Mouse (Mus musculus) hindbrain, embryonic 13.5 days (tissue): ENCODE measurements at regions not wholly inside any gene's neighbourhood (a gene's known extent, or its start where the extent isn't known, plus 50 kb on each side); places are given as distances from the start of the nearest gene placed in this dataset.

Experiments
- ATAC-seq: fragments of 200-750 bp; cut with Nextera tagmentation; 2 replicates; pipeline ENCODE4 v1.8.0; 2017; ENCODE audit warnings: moderate TSS enrichment; ENCODE audit not compliant: low FRiP score
- H3K27ac ChIP-seq: fragments of 300-500 bp; sonication (generic); 2 replicates; pipeline ENCODE4 v1.5.1; 2015; ENCODE audit warnings: inconsistent platforms, mild to moderate bottlenecking, moderate library complexity
- H3K27me3 ChIP-seq: fragments of 300-500 bp; sonication (generic); 2 replicates; pipeline ENCODE4 v1.6.1; 2015; ENCODE audit warnings: mild to moderate bottlenecking, inconsistent platforms
- H3K36me3 ChIP-seq: fragments of 300-500 bp; sonication (generic); 2 replicates; pipeline ENCODE4 v1.6.1; 2015; ENCODE audit warnings: mild to moderate bottlenecking, inconsistent platforms
- H3K4me1 ChIP-seq: fragments of 300-500 bp; sonication (generic); replicated peaks from 2 replicates; pipeline ENCODE4 v1.6.1; 2015; ENCODE audit warnings: inconsistent platforms
- H3K4me2 ChIP-seq: fragments of 300-500 bp; sonication (generic); 2 replicates; pipeline ENCODE4 v1.6.1; 2015; ENCODE audit warnings: inconsistent platforms, mild to moderate bottlenecking, moderate library complexity
- H3K4me3 ChIP-seq: fragments of 300-500 bp; sonication (generic); 2 replicates; pipeline ENCODE4 v1.5.1; 2015; ENCODE audit warnings: mild to moderate bottlenecking, inconsistent platforms
- H3K9ac ChIP-seq: fragments of 300-500 bp; sonication (generic); 2 replicates; pipeline ENCODE4 v1.6.1; 2015; ENCODE audit warnings: mild to moderate bottlenecking, inconsistent platforms
- H3K9me3 ChIP-seq: fragments of 300-500 bp; sonication (generic); 2 replicates; pipeline ENCODE4 v1.6.1; 2016; ENCODE audit warnings: inconsistent platforms
- WGBS: fragments of 180-500 bp; shearing (Covaris S2); methylation state at CpG from one replicate; pipeline ENCODE4 v1.1.7; 2015; 5-methylcytosine and 5-hydroxymethylcytosine counted together

DNA sequence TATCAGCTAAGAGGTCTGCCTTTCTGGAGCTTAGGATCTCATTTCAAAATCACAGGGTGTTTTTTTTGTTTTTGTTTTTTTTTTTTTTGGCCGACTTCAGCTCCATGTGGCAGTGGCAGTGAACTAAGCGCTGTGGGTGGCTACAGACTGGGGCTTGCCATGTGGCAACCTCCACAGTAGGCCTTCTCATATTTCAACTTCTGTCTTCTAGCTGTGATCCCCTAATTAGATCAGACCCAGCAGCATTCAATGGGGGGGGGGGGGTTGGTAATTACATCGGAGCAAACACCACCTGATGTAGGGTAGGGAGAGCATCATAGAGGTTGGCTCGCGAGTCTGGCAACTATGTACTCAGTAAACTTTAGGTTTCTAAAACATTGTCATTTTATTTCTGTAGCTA, 392.1 kb upstream of the Dcn start:
- Histone ChIP-seq H3K4me3 (no peak overlapping the region), H3K27me3 (no peaks in the 10 kb centered on the region), H3K9ac (no peak overlapping the region), H3K9me3 (no peaks in the 10 kb centered on the region), H3K27ac (no peak overlapping the region), H3K4me2 (no peak overlapping the region), H3K36me3 (no peaks in the 10 kb centered on the region), H3K4me1 (no peaks in the 10 kb centered on the region)
- ATAC-seq, result no peak
- 54% methylated on average over 5 of the region's 5 CpGs for WGBS

DNA sequence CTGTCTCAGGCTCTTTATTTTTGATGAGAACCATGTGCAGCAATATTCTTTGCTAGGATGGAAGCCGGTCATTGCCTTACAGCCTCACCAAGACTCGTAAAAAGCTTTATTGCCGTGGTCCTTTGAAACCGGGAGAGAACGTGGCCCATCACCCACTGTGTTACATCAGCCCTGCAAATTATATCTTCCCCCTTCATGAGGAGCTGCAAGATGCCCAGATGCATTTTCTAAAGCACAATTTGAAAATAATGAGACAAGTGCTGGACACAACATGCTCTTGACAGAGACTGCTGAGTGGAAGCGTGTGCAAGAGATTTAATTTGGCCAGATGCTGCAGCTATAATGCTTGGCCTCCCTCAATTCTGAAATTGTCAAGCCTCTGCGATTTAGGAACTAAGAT, 389.2 kb upstream of the Dcn start:
- Histone ChIP-seq H3K27me3 (no peaks in the 10 kb centered on the region), H3K4me2 (no peak overlapping the region), H3K27ac (no peak overlapping the region), H3K9ac (no peak overlapping the region), H3K4me3 (no peak overlapping the region), H3K4me1 (no peaks in the 10 kb centered on the region), H3K36me3 (no peaks in the 10 kb centered on the region), H3K9me3 (no peaks in the 10 kb centered on the region)
- ATAC-seq, result no peak
- 56% methylated on average over 7 of the region's 7 CpGs for WGBS

DNA sequence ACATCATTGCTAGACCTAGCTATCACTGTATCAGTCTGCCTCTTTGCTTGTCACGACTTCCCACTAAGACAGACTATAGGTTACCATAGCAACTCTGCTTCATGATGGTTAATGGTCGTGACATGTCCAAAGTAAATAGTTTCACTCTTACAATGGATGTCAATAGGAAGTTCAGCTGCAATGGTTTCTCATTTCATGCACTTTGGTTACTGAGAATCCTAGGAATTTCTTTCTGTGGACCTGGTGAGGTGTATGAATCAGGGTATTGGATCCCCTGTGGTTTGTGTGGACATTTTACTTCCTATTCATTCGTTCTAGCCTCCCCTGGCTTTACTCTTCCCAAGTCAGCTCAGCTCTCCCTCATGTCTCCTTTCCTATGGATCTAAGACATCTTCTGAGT, 385.5 kb upstream of the Dcn start:
- H3K27ac ChIP-seq, result no peak overlapping the region
- no peaks in the 10 kb centered on the region for H3K36me3 ChIP-seq
- no peak overlapping the region for H3K4me3 ChIP-seq
- 14% methylated on average over 3 of the region's 3 CpGs for WGBS
- H3K9ac ChIP-seq, result no peak overlapping the region
- no peaks in the 10 kb centered on the region for H3K4me1 ChIP-seq
- ATAC-seq, result no peak
- no peaks in the 10 kb centered on the region for H3K9me3 ChIP-seq
- H3K4me2 ChIP-seq, result no peak overlapping the region
- no peaks in the 10 kb centered on the region for H3K27me3 ChIP-seq

DNA sequence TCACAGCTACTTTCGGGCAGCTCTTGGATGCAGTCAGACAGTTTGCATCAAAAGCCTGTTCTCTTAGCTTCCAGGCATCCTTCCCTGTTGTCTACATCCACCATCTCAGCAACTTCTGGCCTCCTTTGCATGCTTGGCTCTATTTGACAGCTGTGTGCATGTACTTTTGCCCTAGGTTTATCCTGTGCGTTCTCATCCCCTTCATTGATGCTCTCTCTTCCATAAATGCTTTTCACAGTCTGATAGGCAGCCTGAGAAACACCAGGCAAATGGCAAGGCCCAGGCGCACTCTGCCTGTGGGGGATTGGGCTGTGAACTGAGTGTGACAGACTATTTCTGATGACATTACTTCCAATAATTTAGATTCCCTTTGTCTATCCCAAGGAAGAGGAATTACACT, 364.9 kb upstream of the Dcn start:
- Histone ChIP-seq H3K27me3 (no peaks in the 10 kb centered on the region), H3K4me1 (0 out of 2 replicates have a peak, but pooled peaks cover 4% of the 10 kb centered on the region), H3K9ac (no peak overlapping the region), H3K4me3 (no peak overlapping the region), H3K9me3 (0 out of 2 replicates have a peak, but pooled peaks cover 13% of the 10 kb centered on the region), H3K4me2 (no peak overlapping the region), H3K36me3 (no peaks in the 10 kb centered on the region), H3K27ac (peak overlapping the region; percentile 44; the same call in 1 of the 2 replicates)
- ATAC-seq, result no peak
- WGBS, result 75% methylated on average over 3 of the region's 3 CpGs

DNA sequence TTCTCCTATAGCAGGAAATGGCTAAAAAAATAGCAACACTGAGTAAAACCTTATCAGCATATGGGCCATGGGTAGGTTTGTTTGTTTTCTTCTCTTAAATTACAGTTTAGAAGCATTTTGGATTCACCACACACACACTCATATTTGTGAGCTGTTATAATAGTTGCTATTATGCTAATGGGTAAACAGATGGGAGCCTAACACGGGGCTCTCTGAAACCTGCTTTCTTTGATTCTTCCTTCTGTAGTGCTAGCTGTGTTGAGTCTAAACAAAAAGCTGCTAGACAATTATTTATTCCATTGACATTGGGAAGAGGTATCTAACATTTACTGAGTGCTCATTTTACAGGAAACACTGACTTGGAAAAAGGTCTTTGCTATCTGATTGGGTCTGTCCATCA, 356.7 kb upstream of the Dcn start:
- H3K27ac ChIP-seq, result no peak overlapping the region
- H3K27me3 ChIP-seq, result no peaks in the 10 kb centered on the region
- H3K4me3 ChIP-seq, result no peak overlapping the region
- no peak for ATAC-seq
- no peaks in the 10 kb centered on the region for H3K9me3 ChIP-seq
- H3K36me3 ChIP-seq, result no peaks in the 10 kb centered on the region
- no peak overlapping the region for H3K4me2 ChIP-seq
- 0 out of 2 replicates have a peak, but pooled peaks cover 2% of the 10 kb centered on the region for H3K4me1 ChIP-seq
- H3K9ac ChIP-seq, result no peak overlapping the region
- WGBS, result 54% methylated on average over 1 of the region's 1 CpGs

DNA sequence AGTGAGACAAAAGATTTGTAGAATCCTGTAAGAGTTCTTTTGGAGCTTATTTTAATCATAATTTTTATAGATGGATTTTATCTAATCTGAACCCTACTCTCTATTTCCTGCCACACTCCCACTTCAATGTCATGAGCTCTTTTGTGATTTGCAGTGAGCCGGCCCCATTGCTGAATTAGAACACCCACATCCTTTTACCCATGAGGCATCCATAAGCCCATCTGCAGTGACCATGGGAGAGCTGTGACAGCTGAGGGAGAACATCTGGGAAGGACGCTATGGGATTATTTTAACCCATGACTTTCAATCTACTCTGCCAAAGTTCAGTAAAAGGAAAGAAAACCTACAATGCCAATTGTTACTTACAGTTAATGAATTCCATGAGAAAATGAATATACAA, 337.8 kb upstream of the Dcn start:
- no peak overlapping the region for H3K9ac ChIP-seq
- H3K4me2 ChIP-seq, result no peak overlapping the region
- H3K4me3 ChIP-seq, result no peak overlapping the region
- no peaks in the 10 kb centered on the region for H3K9me3 ChIP-seq
- H3K4me1 ChIP-seq, result peaks cover 5% of the 10 kb centered on the region; the same call in 1 of the 2 replicates
- H3K27ac ChIP-seq, result no peak overlapping the region
- ATAC-seq, result no peak
- H3K36me3 ChIP-seq, result no peaks in the 10 kb centered on the region
- 71% methylated on average over 2 of the region's 2 CpGs for WGBS
- no peaks in the 10 kb centered on the region for H3K27me3 ChIP-seq

DNA sequence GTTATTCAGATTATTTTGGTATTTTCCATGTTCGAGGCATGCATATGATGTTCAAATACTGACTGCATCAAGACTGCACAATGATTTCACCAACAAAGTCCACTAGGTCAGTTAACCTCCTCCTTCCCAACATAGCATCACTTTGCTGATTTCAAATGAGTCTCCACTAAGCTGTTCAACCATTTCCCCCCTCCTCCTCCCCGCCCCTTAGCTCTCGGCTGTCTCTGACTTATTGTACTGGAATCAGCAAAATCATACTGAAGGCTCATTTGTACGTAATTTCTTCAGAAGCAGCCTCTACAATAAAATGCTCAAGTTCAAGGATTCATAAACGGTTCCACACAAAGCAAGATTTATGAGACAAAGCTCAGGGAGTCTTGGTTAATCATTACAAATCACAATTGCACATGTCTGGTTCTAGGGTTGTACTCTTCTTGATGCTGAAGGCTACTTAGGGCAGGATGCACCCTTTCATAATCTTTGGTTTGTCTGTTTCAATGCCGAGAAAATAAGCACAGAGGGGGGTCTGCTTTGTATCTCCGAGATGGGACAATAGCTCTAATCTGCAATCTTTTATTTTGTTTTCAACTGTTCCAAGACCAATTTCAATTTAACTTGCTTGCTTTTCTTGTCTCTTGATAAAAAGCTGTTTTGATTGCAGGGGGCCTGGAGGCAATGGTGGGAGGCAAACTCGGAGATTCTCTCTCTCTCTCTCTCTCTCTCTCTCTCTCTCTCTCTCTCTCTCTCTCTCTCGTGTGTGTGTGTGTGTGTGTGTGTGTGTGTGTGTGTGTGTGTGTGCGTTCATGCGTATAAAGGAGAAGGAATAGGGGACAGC, 320.6 kb upstream of the Dcn start:
- H3K4me1 ChIP-seq, result peaks cover 19% of the 10 kb centered on the region
- H3K4me3 ChIP-seq, result no peak overlapping the region
- H3K27ac ChIP-seq, result peak overlapping the region; percentile 68; the same call in 1 of the 2 replicates
- peak; percentile 2; the same call in 1 of the 2 replicates for ATAC-seq
- 46% methylated on average over 10 of the region's 11 CpGs for WGBS
- no peaks in the 10 kb centered on the region for H3K9me3 ChIP-seq
- no peak overlapping the region for H3K4me2 ChIP-seq
- no peak overlapping the region for H3K9ac ChIP-seq
- H3K36me3 ChIP-seq, result no peaks in the 10 kb centered on the region
- H3K27me3 ChIP-seq, result no peaks in the 10 kb centered on the region

DNA sequence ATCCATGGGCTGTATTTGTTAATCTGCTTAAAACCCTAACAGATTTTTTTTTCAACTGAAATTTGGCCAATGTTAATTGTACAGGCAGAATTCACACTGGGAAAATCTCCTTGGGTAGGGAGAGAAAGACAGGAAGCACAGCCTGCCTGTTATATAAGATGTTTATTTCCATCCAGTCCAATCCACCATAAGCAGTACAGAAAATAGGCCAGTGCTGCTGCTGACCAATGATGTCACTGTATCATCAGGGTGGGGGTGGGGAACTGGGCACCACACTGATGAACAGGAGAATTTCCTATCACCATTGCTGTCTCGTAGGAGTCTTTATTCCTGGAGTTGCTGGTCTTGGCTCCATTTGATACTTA, 320.0 kb upstream of the Dcn start:
- Histone ChIP-seq H3K36me3 (no peaks in the 10 kb centered on the region), H3K4me3 (no peak overlapping the region), H3K9ac (no peak overlapping the region), H3K4me1 (peaks cover 19% of the 10 kb centered on the region), H3K27ac (peak overlapping the region; percentile 68), H3K9me3 (no peaks in the 10 kb centered on the region), H3K27me3 (no peaks in the 10 kb centered on the region), H3K4me2 (no peak overlapping the region)
- ATAC-seq, result 0 out of 2 replicates have a peak, but pooled peaks have one; percentile 59
- 45% methylated on average over 1 of the region's 1 CpGs for WGBS

DNA sequence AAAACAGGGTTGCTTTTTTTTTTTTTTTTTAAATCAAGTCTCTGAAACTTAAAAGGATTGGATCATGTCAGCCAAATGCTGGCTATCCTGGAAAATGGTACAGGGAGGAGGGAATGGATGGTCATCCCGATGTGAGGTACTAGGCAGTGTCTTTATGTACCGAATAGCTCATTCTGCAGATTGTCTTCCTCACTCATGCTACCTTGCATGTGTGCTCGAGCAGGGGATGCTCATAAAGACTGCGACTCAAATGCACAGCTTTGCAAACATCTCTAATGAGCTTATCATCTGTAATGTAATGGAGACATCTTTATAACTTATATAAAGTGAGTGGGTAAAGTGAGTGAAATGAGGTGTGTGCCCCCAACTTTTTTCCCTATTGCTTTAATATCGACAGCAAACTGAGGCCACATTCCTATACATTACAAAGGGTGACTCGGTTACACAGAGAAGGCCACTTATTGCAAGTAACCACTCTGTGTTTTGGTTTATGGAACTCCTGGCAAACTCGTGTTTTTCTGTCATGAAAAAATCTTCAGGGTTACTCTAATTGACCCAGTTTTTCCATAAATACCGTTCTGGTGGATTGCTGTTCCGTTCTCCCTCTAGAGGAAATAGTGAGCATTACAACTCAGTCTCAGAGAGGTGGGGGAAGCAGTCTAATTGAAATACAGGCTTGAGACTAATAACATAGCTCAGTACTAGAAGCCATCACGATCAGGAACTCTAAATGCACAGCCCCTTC, 319.4 kb upstream of the Dcn start:
- Histone ChIP-seq H3K36me3 (no peaks in the 10 kb centered on the region), H3K27me3 (no peaks in the 10 kb centered on the region), H3K4me3 (no peak overlapping the region), H3K9me3 (no peaks in the 10 kb centered on the region), H3K4me1 (peaks cover 19% of the 10 kb centered on the region), H3K9ac (no peak overlapping the region), H3K4me2 (no peak overlapping the region), H3K27ac (peak overlapping the region; percentile 58)
- WGBS, result 54% methylated on average over 10 of the region's 10 CpGs
- peak; percentile 47 for ATAC-seq

DNA sequence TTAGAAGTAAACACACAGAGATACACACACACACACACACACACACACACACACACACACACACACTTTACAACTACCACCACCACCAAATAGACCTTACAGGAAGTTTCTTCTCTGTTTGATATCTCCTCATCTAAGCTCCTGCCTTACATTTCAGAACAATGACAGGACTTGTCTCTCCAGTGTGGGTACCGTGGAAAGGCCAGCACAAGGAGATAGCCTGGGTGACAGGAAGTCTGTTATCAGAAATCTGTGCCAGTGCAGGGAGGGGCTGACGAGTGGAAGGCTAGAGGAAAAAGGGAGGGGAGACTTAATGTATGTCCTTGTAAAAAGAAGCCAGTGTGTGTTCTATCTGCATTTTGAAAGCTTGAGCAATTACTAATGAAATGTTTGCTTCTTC, 318.5 kb upstream of the Dcn start:
- Histone ChIP-seq H3K4me1 (peaks cover 19% of the 10 kb centered on the region), H3K36me3 (no peaks in the 10 kb centered on the region), H3K4me2 (no peak overlapping the region), H3K27ac (0 out of 2 replicates have a peak overlapping the region, but pooled peaks have one; percentile 8), H3K27me3 (no peaks in the 10 kb centered on the region), H3K9ac (no peak overlapping the region), H3K4me3 (no peak overlapping the region), H3K9me3 (no peaks in the 10 kb centered on the region)
- WGBS, result 41% methylated on average over 2 of the region's 2 CpGs
- ATAC-seq, result no peak

DNA sequence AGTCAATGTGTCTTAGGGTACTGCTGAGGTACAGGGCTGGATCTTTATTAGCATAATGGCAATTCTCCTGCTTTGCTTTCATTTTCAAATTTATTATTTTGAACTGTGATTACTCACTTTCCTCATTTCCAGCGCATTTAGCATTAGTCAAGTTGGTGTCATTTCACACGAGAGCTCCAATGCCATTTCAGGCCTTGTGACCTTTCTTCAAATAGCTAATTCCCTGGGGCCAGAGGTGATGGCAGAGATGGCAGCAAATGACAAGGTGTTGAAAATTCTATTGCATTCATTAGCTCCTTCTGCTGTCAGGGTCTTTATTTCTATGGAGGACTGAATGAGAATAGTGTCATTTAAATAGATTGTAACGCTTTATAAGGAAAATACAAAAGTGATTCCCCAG, 300.9 kb upstream of the Dcn start:
- Histone ChIP-seq H3K27ac (no peak overlapping the region), H3K27me3 (no peaks in the 10 kb centered on the region), H3K36me3 (no peaks in the 10 kb centered on the region), H3K4me1 (no peaks in the 10 kb centered on the region), H3K9me3 (no peaks in the 10 kb centered on the region), H3K4me3 (no peak overlapping the region), H3K9ac (no peak overlapping the region), H3K4me2 (no peak overlapping the region)
- 41% methylated on average over 3 of the region's 3 CpGs for WGBS
- no peak for ATAC-seq

DNA sequence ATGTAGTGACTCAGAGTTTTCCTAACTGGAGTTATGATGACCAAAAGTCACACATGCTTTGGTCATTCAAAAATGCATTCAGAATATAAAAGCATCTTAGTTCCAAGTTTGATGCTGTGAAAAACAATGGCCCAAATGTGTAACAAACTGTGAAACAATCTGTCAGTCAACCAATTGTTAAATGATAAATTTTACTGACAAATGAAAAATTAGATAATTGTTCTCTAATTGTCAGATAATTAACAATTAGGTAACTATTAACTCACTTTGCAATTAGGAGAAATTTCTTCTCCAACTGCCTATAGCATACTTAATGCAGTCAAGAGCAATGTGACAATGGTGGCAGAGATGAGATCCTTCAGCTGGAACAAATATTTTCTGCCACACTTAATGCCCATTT, 289.7 kb upstream of the Dcn start:
- no peak overlapping the region for H3K9ac ChIP-seq
- no peaks in the 10 kb centered on the region for H3K36me3 ChIP-seq
- ATAC-seq, result no peak
- no peaks in the 10 kb centered on the region for H3K4me1 ChIP-seq
- H3K4me2 ChIP-seq, result no peak overlapping the region
- H3K9me3 ChIP-seq, result no peaks in the 10 kb centered on the region
- H3K4me3 ChIP-seq, result no peak overlapping the region
- no peaks in the 10 kb centered on the region for H3K27me3 ChIP-seq
- H3K27ac ChIP-seq, result no peak overlapping the region
